Mouse (Mus musculus) liver, postnatal 0 days (tissue): ENCODE results near the gene Mmachc. TPM values are rescaled to one million over a fixed set of nuclear protein-coding genes. Genes with fewer than 3 reads are reported as not detected.

Experiments used
- ATAC-seq: fragments of 200-750 bp; cut with Nextera tagmentation; 2 replicates; pipeline ENCODE4 v1.8.0; 2017; ENCODE audit warnings: mild to moderate bottlenecking, moderate library complexity
- DNase-seq: peaks from one replicate; pipeline ENCODE4 v3.0.0-alpha.2; 2016
- H3K27ac ChIP-seq: fragments of 300-500 bp; sonication (generic); 2 replicates; pipeline ENCODE4 v1.5.1; 2014; ENCODE audit warnings: antibody characterized with exemption, moderate library complexity, mild to moderate bottlenecking, low read depth
- H3K27me3 ChIP-seq: fragments of 300-500 bp; sonication (generic); 2 replicates; pipeline ENCODE4 v1.6.1; 2014; ENCODE audit warnings: low read length, control low read depth, mixed read lengths; ENCODE audit not compliant: insufficient read depth
- H3K36me3 ChIP-seq: fragments of 300-500 bp; sonication (generic); replicated peaks from 2 replicates; pipeline ENCODE4 v1.6.1; 2014; ENCODE audit warnings: mild to moderate bottlenecking, control low read depth, low read length, moderate library complexity, mixed read lengths; ENCODE audit not compliant: insufficient read depth
- H3K4me1 ChIP-seq: fragments of 300-500 bp; sonication (generic); 2 replicates; pipeline ENCODE4 v1.6.1; 2014; ENCODE audit warnings: antibody characterized with exemption, mild to moderate bottlenecking, control low read depth; ENCODE audit not compliant: insufficient read depth
- H3K4me2 ChIP-seq: fragments of 300-500 bp; sonication (generic); 2 replicates; pipeline ENCODE4 v1.6.1; 2014; ENCODE audit warnings: low read depth, mild to moderate bottlenecking, low read length, moderate library complexity, mixed read lengths
- H3K4me3 ChIP-seq: fragments of 300-500 bp; sonication (generic); 2 replicates; pipeline ENCODE4 v1.5.1; 2014; ENCODE audit warnings: low read depth, low read length
- H3K9ac ChIP-seq: fragments of 300-500 bp; sonication (generic); replicated peaks from 2 replicates; pipeline ENCODE4 v1.6.1; 2014; ENCODE audit warnings: mild to moderate bottlenecking, moderate library complexity
- H3K9me3 ChIP-seq: fragments of 300-500 bp; sonication (generic); 2 replicates; pipeline ENCODE4 v1.6.1; 2016; ENCODE audit warnings: mild to moderate bottlenecking, control low read depth, low read length, mixed read lengths
- CTCF ChIP-seq: sonication (generic); IDR thresholded peaks from 2 replicates; pipeline ENCODE4 v1.5.1; 2016; ENCODE audit warnings: antibody characterized with exemption, low read depth
- EP300 ChIP-seq: IDR thresholded peaks from 2 replicates; pipeline ENCODE4 v1.6.1; 2016; ENCODE audit warnings: antibody characterized with exemption, low read depth, mild to moderate bottlenecking
- WGBS: fragments of 180-500 bp; shearing (Covaris S2); extraction: QIAGEN DNeasy Blood & Tissue Kit; methylation state at CpG from one replicate; pipeline ENCODE4 v1.1.7; 2014; ENCODE audit not compliant: insufficient replicate concordance; 5-methylcytosine and 5-hydroxymethylcytosine counted together
- polyA plus RNA-seq: library from polyadenylated mRNA; unstranded; fragments of >200 nt; fragmentation: Nextera tagmentation; extraction: Ambion mirVana; gene quantifications from 2 replicates; pipeline ENCODE4 v1.2.1, GENCODE M21; 2015

Mmachc gene
- polyA plus RNA-seq, 1 experiment from 2014 or later: 10.8 TPM

- no peaks in the 10 kb centered on the region for H3K9me3 ChIP-seq
- no peak overlapping the region for H3K27ac ChIP-seq
- no peaks in the 10 kb centered on the region for H3K27me3 ChIP-seq
- ATAC-seq (no peak), DNase-seq (no peak)
- H3K9ac ChIP-seq: no peak overlapping the region
- TF ChIP-seq CTCF: no peak
- TF ChIP-seq EP300: no peak
- H3K4me1 ChIP-seq: 0 out of 2 replicates have a peak, but pooled peaks cover 3% of the 10 kb centered on the region
- no peak overlapping the region for H3K4me2 ChIP-seq
- peaks cover 25% of the 10 kb centered on the region for H3K36me3 ChIP-seq
- no peak overlapping the region for H3K4me3 ChIP-seq
- WGBS: 73% methylated on average over 1 of the region's 1 CpGs
Measured at GRCm38 (mm10) chr4:116700964-116701363, 7.2 kb downstream of the Mmachc start.

GRCm38 (mm10) chr4:116698693-116699342 is 9.4 kb downstream of the Mmachc start:
- Histone ChIP-seq H3K4me3 (no peak overlapping the region), H3K4me2 (no peak overlapping the region), H3K9ac (no peak overlapping the region), H3K9me3 (no peaks in the 10 kb centered on the region), H3K27ac (peak overlapping the region; percentile 30; the same call in 1 of the 2 replicates), H3K36me3 (peaks cover 43% of the 10 kb centered on the region), H3K27me3 (no peaks in the 10 kb centered on the region), H3K4me1 (peaks cover 6% of the 10 kb centered on the region; the same call in 1 of the 2 replicates)
- TF ChIP-seq EP300: no peak
- TF ChIP-seq CTCF: no peak
- peak; percentile 73 for ATAC-seq
- DNase-seq: no peak
- 36% methylated on average over 2 of the region's 2 CpGs for WGBS

GRCm38 (mm10) chr4:116693785-116694184 is 14.4 kb downstream of the Mmachc start:
- 76% methylated on average over 2 of the region's 2 CpGs for WGBS
- H3K27ac ChIP-seq: no peak overlapping the region
- ATAC-seq (no peak), DNase-seq (no peak)
- no peak overlapping the region for H3K4me2 ChIP-seq
- no peak overlapping the region for H3K9ac ChIP-seq
- TF ChIP-seq EP300 (no peak), CTCF (no peak)
- H3K9me3 ChIP-seq: no peaks in the 10 kb centered on the region
- H3K4me1 ChIP-seq: peaks cover 7% of the 10 kb centered on the region; the same call in 1 of the 2 replicates
- H3K27me3 ChIP-seq: no peaks in the 10 kb centered on the region
- H3K36me3 ChIP-seq: peaks cover 41% of the 10 kb centered on the region
- no peak overlapping the region for H3K4me3 ChIP-seq

- DNase-seq: no peak
- H3K4me2 ChIP-seq: no peak overlapping the region
Measured at GRCm38 (mm10) chr4:116692146-116692545, 16.1 kb downstream of the Mmachc start.

GRCm38 (mm10) chr4:116689309-116689876 is 18.8 kb downstream of the Mmachc start:
- DNase-seq (no peak), ATAC-seq (no peak)
- WGBS: 72% methylated on average over 4 of the region's 4 CpGs
- Histone ChIP-seq H3K36me3 (peaks cover 30% of the 10 kb centered on the region), H3K4me1 (peaks cover 23% of the 10 kb centered on the region), H3K4me3 (peak overlapping the region; percentile 6; the same call in 1 of the 2 replicates), H3K9me3 (no peaks in the 10 kb centered on the region), H3K27me3 (no peaks in the 10 kb centered on the region), H3K27ac (no peak overlapping the region), H3K9ac (peak overlapping the region; percentile 12; the same call in 1 of the 2 replicates), H3K4me2 (peak overlapping the region; percentile 78)
- no peak for TF ChIP-seq CTCF
- TF ChIP-seq EP300: no peak

More at GRCm38 (mm10) chr4:116692146-116692545, 16.1 kb downstream of the Mmachc start:
- no peak overlapping the region for H3K9ac ChIP-seq
- no peaks in the 10 kb centered on the region for H3K27me3 ChIP-seq
- H3K36me3 ChIP-seq: peaks cover 46% of the 10 kb centered on the region
- no peak for ATAC-seq
- 75% methylated on average over 2 of the region's 2 CpGs for WGBS
- TF ChIP-seq EP300: no peak
- no peak for TF ChIP-seq CTCF
- no peaks in the 10 kb centered on the region for H3K9me3 ChIP-seq
- H3K27ac ChIP-seq: no peak overlapping the region
- H3K4me3 ChIP-seq: no peak overlapping the region
- peaks cover 11% of the 10 kb centered on the region; the same call in 1 of the 2 replicates for H3K4me1 ChIP-seq

GRCm38 (mm10) chr4:116687041-116687440 is 21.2 kb downstream of the Mmachc start:
- H3K9ac ChIP-seq: peak overlapping the region; percentile 65
- 30% methylated on average over 1 of the region's 1 CpGs for WGBS
- H3K4me2 ChIP-seq: peak overlapping the region; percentile 78
- TF ChIP-seq CTCF (no peak), EP300 (no peak)
- peaks cover 24% of the 10 kb centered on the region for H3K4me1 ChIP-seq
- H3K27ac ChIP-seq: peak overlapping the region; percentile 31; the same call in 1 of the 2 replicates
- DNase-seq (no peak), ATAC-seq (no peak)
- peak overlapping the region; percentile 67 for H3K4me3 ChIP-seq
- peaks cover 15% of the 10 kb centered on the region for H3K36me3 ChIP-seq
- no peaks in the 10 kb centered on the region for H3K27me3 ChIP-seq
- no peaks in the 10 kb centered on the region for H3K9me3 ChIP-seq
